Mouse (Mus musculus) megakaryocyte, embryonic 14.5 days (primary cell): ENCODE measurements at regions not wholly inside any gene's neighbourhood (a gene's known extent, or its start where the extent isn't known, plus 50 kb on each side); places are given as distances from the start of the nearest gene placed in this dataset.

Experiments used
- H3K27me3 ChIP-seq: replicated peaks from 2 replicates; pipeline ENCODE3; 2012; ENCODE audit warnings: inconsistent platforms
- H3K36me3 ChIP-seq: replicated peaks from 2 replicates; pipeline ENCODE3; 2012; ENCODE audit warnings: low read length, inconsistent platforms, mixed read lengths
- H3K4me1 ChIP-seq: 2 replicates; pipeline ENCODE4 v1.6.1; 2012; ENCODE audit warnings: inconsistent platforms
- H3K4me3 ChIP-seq: replicated peaks from 2 replicates; pipeline ENCODE3; 2012; ENCODE audit warnings: moderate library complexity, mild to moderate bottlenecking, inconsistent platforms
- H3K9me3 ChIP-seq: 2 replicates; pipeline ENCODE4 v1.6.1; 2012; ENCODE audit warnings: inconsistent platforms
- FLI1 ChIP-seq: IDR thresholded peaks from 2 replicates; pipeline ENCODE4 v1.6.1; 2012; ENCODE audit warnings: low read length, inconsistent platforms, mixed read lengths
- GATA1 ChIP-seq: IDR thresholded peaks from 3 replicates; pipeline ENCODE4 v1.6.1; 2012; ENCODE audit warnings: mixed read lengths, low read length, inconsistent platforms, borderline replicate concordance

DNA sequence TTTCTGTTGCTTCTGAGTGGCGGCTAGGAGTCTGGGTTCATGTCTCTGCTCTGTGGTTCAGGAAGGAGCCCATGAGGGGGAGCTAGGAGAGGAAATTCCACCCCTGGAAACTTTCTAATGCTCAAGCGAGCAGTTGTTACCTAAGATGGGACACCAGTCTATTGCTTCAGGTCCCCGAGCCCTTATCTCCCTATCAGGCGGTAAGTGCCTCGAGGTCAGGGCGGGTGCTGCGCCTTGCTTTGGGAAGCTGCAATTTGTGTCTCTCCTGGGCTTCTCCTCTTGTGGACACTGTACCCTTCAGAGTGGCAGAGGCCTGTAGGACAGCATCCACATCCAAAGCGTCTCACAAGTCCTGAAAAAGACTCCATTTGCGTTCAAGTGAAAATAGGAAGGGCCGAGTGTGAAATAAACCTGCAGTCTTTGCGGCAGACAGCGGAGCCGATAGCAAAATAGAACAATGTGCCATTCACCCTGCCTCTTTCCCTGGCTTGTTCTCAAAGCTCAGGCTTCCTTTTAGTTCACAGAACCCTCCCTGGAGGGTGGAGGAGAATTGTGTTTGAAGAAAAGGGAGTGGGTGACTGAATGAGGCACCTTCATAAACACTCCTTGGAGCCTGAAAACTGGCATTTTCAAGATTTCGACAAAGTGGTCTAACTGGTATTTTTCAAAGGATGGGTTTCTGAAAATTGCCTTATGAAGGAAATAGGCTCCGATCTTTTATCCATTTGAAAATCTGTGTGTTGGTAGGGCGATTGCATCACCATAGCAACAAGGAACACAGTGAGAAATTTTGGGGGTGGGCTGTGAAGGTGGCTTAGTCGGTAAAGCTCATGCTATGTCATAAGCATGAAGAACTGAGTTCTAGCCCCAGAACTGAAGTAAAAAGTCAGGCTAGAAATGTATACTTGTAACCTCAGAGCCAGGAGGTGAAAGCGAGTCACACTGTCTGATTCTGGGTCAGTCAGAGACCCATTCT is 87.2 kb upstream of the Cxcr4 start:
- Histone ChIP-seq H3K4me1 (0 out of 2 replicates have a peak, but pooled peaks cover 4% of the 10 kb centered on the region), H3K36me3 (no peaks in the 10 kb centered on the region)
- TF ChIP-seq FLI1 (no peak), GATA1 (no peak)

GRCm38 (mm10) chr1:128675538-128675937 is 83.4 kb upstream of the Cxcr4 start:
- TF ChIP-seq FLI1 (no peak), GATA1 (no peak)

More for the DNA sequence above, 87.2 kb upstream of the Cxcr4 start:
- Histone ChIP-seq H3K4me3 (no peak overlapping the region), H3K9me3 (peaks cover 3% of the 10 kb centered on the region; the same call in 1 of the 2 replicates), H3K27me3 (peaks cover 6% of the 10 kb centered on the region)

GRCm38 (mm10) chr1:128672306-128672705 is 80.2 kb upstream of the Cxcr4 start:
- Histone ChIP-seq H3K27me3 (peaks cover 9% of the 10 kb centered on the region), H3K4me3 (no peak overlapping the region), H3K4me1 (0 out of 2 replicates have a peak, but pooled peaks cover 4% of the 10 kb centered on the region), H3K36me3 (no peaks in the 10 kb centered on the region), H3K9me3 (peaks cover 3% of the 10 kb centered on the region; the same call in 1 of the 2 replicates)
- TF ChIP-seq FLI1 (no peak), GATA1 (no peak)

More at GRCm38 (mm10) chr1:128675538-128675937, 83.4 kb upstream of the Cxcr4 start:
- H3K36me3 ChIP-seq: no peaks in the 10 kb centered on the region
- peaks cover 10% of the 10 kb centered on the region for H3K27me3 ChIP-seq
- H3K4me1 ChIP-seq: 0 out of 2 replicates have a peak, but pooled peaks cover 4% of the 10 kb centered on the region
- peaks cover 3% of the 10 kb centered on the region; the same call in 1 of the 2 replicates for H3K9me3 ChIP-seq
- H3K4me3 ChIP-seq: no peak overlapping the region

GRCm38 (mm10) chr1:128671495-128671894 is 79.4 kb upstream of the Cxcr4 start:
- Histone ChIP-seq H3K4me1 (0 out of 2 replicates have a peak, but pooled peaks cover 7% of the 10 kb centered on the region), H3K36me3 (no peaks in the 10 kb centered on the region), H3K4me3 (no peak overlapping the region), H3K27me3 (peaks cover 9% of the 10 kb centered on the region), H3K9me3 (no peaks in the 10 kb centered on the region; the same call in 1 of the 2 replicates)
- TF ChIP-seq GATA1: no peak
- TF ChIP-seq FLI1: no peak

DNA sequence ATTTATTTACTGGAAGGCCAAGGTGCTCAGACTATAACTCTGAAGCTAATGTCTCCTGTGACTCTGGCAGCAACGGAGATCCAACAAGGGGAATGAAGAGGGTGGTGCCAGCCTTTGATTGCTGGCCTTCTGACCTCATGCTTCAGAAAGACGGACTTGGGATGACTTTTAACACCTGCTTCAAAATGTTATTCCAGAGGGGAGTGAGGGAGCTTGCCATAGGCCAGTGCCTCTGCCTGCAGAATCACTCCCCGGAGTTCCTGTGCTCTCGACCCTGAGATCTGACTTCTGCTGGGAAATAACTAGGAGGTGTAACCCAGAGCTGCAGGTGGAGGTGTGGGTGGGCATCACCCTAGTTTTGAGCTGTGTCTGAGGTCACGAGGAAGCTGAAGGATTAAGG is 78.9 kb upstream of the Cxcr4 start:
- TF ChIP-seq FLI1 (no peak), GATA1 (no peak)
- Histone ChIP-seq H3K4me3 (no peak overlapping the region), H3K36me3 (no peaks in the 10 kb centered on the region), H3K4me1 (0 out of 2 replicates have a peak, but pooled peaks cover 7% of the 10 kb centered on the region), H3K27me3 (peaks cover 9% of the 10 kb centered on the region), H3K9me3 (no peaks in the 10 kb centered on the region; the same call in 1 of the 2 replicates)

DNA sequence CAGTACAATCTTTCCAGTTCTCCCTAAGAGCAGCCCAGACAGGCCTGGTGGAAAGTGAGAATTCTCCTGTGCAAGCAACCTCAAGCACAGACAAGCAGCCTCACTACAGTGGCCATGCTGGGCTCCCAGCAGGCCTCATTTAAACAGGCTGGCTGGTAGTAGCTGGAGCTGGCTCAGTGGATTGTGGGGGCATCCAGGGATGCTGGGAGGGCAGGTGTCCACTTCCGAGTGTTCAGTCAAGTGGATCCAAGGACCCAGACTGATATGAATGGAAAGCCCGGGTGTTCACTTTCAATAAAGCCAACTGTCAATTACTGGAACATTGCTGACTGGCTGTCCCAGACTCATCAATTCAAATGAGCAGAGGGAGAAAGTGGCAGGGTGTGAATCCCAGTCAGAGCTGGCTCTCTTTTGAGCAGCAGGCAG is 77.2 kb upstream of the Cxcr4 start:
- H3K4me1 ChIP-seq: 0 out of 2 replicates have a peak, but pooled peaks cover 7% of the 10 kb centered on the region
- H3K27me3 ChIP-seq: peaks cover 8% of the 10 kb centered on the region
- no peaks in the 10 kb centered on the region for H3K36me3 ChIP-seq
- TF ChIP-seq GATA1: no peak
- no peaks in the 10 kb centered on the region; the same call in 1 of the 2 replicates for H3K9me3 ChIP-seq
- no peak overlapping the region for H3K4me3 ChIP-seq

GRCm38 (mm10) chr1:128668718-128669117 is 76.6 kb upstream of the Cxcr4 start:
- Histone ChIP-seq H3K27me3 (peaks cover 6% of the 10 kb centered on the region), H3K36me3 (no peaks in the 10 kb centered on the region)

DNA sequence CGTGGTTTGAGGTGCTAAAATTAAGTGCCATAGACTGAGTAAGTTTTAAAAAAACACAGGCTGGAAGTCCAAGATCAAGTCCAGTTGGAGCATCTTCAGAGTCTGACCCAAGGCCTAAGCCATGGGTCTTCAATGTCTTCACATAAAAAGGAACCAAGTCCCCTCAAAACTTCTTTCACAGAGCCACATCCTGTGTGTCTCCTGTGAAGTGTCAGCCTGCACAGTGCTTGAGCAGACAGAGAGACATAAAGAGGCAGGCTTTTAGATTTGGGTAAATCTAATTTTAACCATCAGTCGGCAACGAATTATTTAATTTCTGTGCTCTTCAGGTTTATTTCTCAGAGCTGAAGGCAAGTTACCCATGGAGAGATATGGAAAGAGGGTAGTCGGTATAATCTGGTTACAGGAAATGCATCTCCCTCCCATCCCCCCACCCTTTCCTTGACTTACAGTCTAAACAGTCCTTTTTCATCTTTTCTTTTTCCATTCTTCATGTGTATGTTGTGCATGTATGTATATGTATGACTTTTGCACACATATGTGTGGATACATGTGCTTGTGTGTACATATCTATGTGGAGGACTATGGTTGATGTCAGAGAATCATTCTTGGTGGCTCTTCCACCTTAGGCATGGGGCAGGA is 75.1 kb upstream of the Cxcr4 start:
- Histone ChIP-seq H3K4me3 (no peak overlapping the region), H3K4me1 (0 out of 2 replicates have a peak, but pooled peaks cover 7% of the 10 kb centered on the region), H3K36me3 (no peaks in the 10 kb centered on the region), H3K9me3 (no peaks in the 10 kb centered on the region; the same call in 1 of the 2 replicates), H3K27me3 (peaks cover 6% of the 10 kb centered on the region)
- TF ChIP-seq FLI1: no peak
- TF ChIP-seq GATA1: no peak

More at GRCm38 (mm10) chr1:128668718-128669117, 76.6 kb upstream of the Cxcr4 start:
- Histone ChIP-seq H3K9me3 (no peaks in the 10 kb centered on the region; the same call in 1 of the 2 replicates), H3K4me1 (0 out of 2 replicates have a peak, but pooled peaks cover 7% of the 10 kb centered on the region), H3K4me3 (no peak overlapping the region)
- TF ChIP-seq GATA1 (no peak), FLI1 (no peak)

DNA sequence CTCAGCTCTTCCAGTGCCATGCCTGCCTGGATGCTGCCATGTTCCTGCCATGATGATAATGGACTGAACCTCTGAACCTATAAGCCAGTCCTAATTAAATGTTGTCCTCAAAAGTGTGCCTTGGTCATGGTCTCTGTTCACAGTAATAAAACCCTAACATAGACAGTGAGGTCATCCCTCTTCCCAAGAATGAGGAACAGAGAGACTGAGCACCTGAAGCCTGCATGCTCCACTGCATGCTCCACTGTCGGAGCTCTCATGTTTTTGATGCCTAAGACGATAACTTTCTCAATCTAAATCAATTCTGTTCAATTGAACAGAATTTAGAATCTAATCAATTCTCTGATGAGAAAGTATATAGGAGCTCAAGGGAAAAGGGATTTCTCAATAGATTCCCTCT is 71.1 kb upstream of the Cxcr4 start:
- H3K4me3 ChIP-seq: no peak overlapping the region
- no peaks in the 10 kb centered on the region for H3K36me3 ChIP-seq
- peaks cover 7% of the 10 kb centered on the region; the same call in 1 of the 2 replicates for H3K4me1 ChIP-seq
- TF ChIP-seq GATA1: no peak
- no peak for TF ChIP-seq FLI1
- H3K27me3 ChIP-seq: peaks cover 3% of the 10 kb centered on the region
- H3K9me3 ChIP-seq: no peaks in the 10 kb centered on the region; the same call in 1 of the 2 replicates

- peaks cover 3% of the 10 kb centered on the region; the same call in 1 of the 2 replicates for H3K9me3 ChIP-seq
- TF ChIP-seq GATA1: no peak
- no peak for TF ChIP-seq FLI1
- H3K4me3 ChIP-seq: no peak overlapping the region
- no peaks in the 10 kb centered on the region for H3K36me3 ChIP-seq
- H3K27me3 ChIP-seq: peaks cover 5% of the 10 kb centered on the region
- H3K4me1 ChIP-seq: peaks cover 4% of the 10 kb centered on the region; the same call in 1 of the 2 replicates
Observed at GRCm38 (mm10) chr1:128659857-128660256, 67.8 kb upstream of the Cxcr4 start.
